Mouse (Mus musculus): ENCODE measurements around the gene Eif5.
"Not testable (repeated sequence)": the region's sequence is repeated elsewhere in the genome, so short reads cannot be mapped to it uniquely, and the experiment has no call there.

The Eif5 gene

DNA sequence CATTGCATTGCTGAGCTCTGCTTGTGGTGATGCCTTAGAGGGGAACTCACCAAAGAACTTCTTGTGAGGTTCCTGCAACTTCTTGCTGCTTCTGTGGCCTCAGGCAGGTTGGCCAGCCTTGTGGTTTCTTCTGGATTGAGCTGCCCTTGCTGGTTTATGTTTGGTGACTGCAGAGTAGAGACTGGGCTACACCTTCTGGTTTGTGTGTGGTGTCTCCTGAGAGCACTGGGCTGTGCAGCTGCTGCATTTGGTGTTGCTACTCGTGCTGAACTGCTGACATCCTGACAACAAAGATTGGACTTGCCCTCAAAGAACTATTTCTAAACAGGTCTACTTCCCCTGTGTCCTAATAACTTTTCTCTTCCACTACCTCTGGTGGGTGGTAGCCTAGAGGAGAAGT lies 13.3 kb upstream of the Eif5 start:
- DNase-seq (ENCODE audit: low read depth, low spot score) = no peak

DNA sequence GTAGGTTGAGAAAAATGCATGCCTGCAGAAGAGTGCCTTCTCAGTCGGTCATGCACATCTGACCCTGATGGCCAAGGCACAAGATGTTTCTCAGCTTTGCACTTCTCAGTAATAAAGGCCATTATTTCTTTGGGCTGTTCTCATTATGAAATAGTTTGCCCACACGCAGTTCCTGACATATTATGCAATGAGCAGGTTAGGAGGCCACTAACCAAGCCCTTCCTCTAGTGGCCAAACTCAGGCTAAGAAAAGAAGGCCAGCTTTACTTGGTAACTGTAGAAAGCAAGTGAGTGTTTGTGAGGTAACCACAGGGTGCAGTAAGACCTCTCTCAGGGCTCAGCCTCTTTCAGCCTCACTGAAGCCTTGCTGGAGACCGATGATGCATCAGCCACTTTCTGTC lies 12.9 kb upstream of the Eif5 start:
- no peak for DNase-seq (ENCODE audit: low read depth, low spot score)

GRCm38 (mm10) chr12:111527643-111528281 lies 10.1 kb upstream of the Eif5 start:
- no peak for DNase-seq (ENCODE audit: low read depth, low spot score)

GRCm38 (mm10) chr12:111529192-111529591 lies 8.6 kb upstream of the Eif5 start:
- peak; percentile 59 for DNase-seq (ENCODE audit: low read depth, low spot score)

DNA sequence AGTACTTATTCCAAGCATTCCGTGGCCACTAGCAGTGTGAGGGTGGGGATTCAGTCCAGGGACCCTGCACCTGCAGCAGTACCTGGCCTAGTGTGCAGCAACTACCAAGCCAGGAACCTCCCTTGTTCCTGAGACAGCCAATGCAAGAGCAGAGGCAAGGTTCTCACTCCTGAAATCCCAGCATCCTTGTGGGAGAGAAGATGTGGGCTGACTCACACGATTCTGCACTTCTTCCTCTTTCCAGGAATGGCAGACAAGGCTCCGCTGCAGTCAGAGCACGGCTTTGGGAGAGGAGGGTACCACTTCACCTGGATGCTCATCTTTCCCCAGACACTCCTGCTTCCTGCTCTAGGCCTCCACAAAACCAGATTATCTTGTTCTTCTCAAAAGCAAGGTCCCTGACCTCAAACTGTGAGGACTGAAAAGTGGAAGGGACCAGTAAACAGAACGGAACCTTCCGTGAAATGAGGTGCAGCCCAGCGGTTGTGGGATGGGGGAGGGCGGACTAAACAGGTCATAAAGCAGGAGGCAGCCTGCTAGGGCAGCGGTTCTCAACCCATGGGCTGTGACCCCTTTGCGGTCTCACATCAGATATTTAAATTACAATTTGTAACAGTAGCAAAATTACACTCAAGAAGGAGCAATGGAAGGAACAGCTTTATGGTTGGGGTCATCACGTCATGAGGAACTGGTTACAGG lies 4.6 kb upstream of the Eif5 start:
- DNase-seq (ENCODE audit: low read depth, low spot score) = no peak

DNA sequence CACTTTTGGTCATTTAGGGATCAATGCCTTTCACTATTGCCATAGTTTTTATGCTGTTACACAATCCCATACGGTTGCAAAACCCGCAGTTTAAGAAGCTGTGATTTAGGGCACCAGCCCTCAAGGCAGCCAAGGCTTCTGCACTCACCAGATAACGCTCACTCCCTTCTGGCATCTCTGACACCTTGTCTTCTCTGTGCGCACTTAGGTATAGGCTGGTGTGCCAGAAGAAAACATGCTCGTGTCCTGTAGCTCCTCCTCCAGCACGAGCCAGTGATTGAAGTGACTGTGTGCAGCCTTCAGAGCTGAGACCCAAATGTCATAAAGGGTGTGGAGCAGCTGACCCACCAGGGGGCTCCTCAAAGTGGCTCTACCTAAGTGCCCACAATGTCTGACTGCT lies 2.5 kb upstream of the Eif5 start:
- DNase-seq (ENCODE audit: low read depth, low spot score) = no peak

DNA sequence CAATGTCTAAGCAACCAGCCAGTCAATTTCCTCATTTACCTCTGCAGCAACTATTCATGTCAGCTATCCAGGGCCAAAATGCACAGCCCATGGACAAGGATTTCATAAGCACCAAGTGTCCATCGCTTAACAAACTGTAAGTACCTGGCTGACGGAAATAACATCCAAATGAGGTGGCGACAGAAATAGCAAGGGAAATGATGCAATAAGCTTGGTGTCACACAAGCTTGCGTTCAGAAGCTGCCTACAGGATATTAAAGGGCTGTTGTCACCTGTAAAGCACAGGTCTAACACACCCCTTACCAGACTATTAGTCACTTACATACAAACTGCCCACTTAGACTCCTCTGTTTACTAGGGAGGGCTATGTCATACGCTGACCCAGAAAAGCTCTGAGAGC lies 2.1 kb upstream of the Eif5 start:
- no peak for DNase-seq (ENCODE audit: low read depth, low spot score)

DNA sequence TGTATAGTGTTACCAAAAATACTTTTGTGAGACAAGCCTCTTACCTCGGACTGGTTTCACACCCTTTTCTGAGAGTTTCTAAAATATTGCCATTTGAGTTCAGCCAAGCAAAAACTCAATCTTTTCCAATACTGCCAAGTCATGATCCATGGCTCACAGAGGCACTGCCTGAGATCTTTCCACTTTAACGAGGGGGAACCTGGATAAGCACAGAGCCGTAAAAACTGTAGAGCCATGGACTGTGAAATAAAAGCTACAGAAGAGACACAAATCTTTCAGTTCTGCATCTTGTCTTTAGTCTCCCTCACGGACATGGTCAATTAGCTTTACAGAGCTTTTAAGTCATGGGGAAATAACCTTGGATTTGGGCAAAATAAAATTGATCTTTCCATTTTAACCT lies 1.1 kb upstream of the Eif5 start:
- DNase-seq (ENCODE audit: low read depth, low spot score) = no peak

GRCm38 (mm10) chr12:111537341-111537740 lies 475 bp upstream of the Eif5 start:
- no peak for DNase-seq (ENCODE audit: low read depth, low spot score)

- peak; percentile 44 for DNase-seq (ENCODE audit: low read depth, low spot score)
Measured at GRCm38 (mm10) chr12:111538292-111539040, 650 bp downstream of the Eif5 start.

DNA sequence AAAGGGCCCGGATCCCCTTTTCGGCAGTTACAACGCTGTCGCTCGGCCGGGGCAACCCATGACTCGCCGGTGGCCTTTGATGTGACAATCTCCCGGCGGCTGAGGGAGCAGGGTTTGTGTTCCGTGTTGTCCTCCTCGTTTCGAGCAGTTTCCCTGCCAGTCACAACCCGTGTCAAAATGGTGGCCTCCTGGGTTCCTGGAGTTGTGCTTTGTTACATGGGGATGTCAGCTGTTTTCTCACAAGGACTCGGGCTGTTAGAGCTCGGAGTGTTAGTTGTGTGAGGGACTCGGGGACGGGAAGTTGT lies 1.2 kb downstream of the Eif5 start:
- no peak for DNase-seq (ENCODE audit: low read depth, low spot score)

DNA sequence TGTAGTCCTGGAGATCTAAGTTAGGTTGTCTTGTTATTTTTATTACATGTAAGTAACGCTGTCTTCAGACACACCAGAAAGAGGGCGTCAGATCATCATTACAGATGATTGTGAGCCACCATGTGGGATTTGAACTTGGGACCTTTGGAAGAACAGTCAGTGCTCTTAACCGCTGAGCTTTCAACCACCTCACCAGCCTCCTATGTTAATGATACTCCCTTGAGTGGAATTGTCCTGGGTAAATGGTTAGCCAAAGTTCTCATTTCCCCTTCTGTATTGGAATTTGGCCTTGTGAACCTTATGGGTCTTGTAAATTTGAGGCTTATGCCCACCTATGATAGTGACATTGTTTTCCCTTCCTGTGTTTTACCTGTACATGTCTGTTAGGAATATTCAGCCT lies 9.3 kb downstream of the Eif5 start:
- DNase-seq (ENCODE audit: low read depth, low spot score) = no peak

DNA sequence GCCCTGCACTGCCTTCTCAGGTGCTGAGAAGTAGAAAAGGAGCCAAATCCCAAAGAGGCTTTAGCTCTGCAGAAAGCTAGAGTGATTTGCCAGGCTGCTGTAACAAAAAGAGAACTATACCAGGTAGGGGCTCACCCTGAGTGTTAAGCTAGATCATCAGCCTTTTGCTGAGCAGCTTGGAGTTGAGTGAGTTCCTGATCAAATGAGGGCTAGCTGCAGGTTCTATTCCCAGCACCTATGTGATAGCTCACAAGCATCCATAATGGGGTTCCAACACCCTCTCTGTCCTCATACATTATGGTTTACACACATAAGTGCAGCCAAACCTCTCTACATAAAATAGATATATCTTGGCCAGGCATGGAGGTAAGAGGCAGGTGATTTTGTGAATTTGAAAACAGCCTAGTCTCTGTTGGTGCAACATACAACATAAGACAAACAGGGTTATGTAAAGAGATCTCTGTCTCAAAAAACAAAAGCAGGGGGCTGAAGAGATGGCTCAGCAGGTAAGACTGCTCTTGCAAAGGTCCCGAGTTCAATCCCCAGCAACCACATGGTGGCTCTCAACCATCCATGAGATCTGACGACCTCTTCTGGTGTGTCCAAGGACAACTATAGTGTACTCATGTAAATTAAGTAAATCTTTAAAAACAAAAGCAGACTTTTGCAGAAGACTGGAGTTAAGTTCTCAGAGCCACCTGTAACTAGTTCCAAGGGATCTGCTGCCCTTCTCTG lies 10.9 kb downstream of the Eif5 start:
- DNase-seq (ENCODE audit: low read depth, low spot score) = no peak

DNA sequence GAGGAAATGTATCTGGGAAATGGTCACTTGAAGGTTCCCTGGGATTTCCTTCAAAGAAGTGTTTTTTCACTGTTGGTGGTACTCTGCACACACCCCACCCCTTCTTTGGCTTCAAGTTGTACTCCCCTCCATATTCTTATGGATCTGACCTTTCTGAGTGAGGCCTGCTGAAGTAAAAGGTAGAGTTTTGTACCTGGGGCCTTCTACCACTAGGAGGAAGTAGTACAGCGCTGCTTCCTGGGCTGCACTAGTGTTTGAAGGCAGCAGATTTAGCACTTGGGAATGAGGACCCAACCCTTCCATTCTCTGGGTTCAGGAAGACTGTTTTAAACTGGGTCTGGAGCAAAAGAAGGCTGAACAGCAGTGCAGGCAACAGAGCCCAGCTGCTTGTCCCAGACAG lies 12.9 kb downstream of the Eif5 start:
- DNase-seq (ENCODE audit: low read depth, low spot score) = peak; percentile 61

- DNase-seq (ENCODE audit: low read depth, low spot score) = no peak
Measured at GRCm38 (mm10) chr12:111552342-111552741, 14.5 kb downstream of the Eif5 start.

DNA sequence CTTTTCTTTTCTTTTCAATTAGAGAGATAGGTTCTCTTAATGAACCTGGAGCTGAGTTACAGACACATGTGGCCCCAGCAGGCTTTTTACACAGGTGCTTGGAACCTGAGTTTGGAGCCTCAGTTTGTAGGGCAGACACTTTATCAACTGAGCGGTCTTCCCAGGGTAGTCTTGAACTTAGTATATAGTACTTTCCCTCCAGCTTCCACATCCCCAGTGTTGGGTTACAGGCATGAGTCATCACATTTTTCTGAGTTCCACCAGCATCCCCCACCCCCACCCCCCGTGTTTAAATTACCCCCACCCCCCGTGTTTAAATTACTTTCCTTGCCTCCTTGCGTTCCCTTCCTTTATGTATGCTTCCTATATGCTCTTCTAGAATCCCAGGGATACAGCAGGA lies 17.5 kb downstream of the Eif5 start:
- DNase-seq (ENCODE audit: low read depth, low spot score) = peak; percentile 52

DNA sequence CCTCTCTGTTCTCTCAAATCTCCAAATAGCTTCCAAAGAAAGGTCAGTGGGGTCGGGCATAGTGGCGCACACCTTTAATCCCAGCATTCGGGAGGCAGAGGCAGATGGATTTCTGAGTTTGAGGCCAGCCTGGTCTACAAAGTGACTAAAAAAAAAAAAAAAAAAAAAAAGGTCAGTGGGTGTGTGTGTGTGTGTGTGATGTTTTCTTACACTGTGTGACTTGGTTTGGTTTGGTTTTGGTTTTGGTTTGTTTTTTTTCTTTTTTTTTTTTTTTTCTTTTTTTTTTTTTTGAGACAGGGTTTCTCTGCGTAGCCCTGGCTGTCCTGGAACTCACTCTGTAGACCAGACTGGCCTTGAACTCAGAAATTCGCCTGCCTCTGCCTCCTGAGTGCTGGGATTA lies 18.1 kb downstream of the Eif5 start:
- not testable (repeated sequence) for DNase-seq (ENCODE audit: low read depth, low spot score)

DNA sequence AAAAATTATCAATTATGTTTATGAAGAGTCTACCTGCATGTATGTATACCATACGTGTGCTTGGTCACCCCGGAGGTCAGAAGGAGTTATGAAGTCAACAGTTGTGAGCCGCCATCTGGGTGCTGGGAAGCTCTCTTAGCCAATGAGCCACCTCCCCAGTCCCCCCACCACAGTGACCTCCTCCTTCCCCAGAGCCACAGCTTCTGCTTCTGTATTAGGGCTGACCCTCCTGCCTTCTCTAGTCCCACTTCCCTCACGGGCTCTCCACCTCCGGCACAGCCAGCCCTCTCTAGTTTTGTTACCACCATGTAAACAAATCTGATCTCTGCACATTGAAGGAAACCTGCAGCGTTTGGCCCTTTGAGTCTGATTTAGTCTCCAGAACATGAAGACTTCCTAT lies 19.7 kb downstream of the Eif5 start:
- no peak for DNase-seq (ENCODE audit: low read depth, low spot score)

GRCm38 (mm10) chr12:111558655-111559054 lies 20.8 kb downstream of the Eif5 start:
- DNase-seq (ENCODE audit: low read depth, low spot score) = no peak

- peak; percentile 60 for DNase-seq (ENCODE audit: low read depth, low spot score)
Measured at GRCm38 (mm10) chr12:111559647-111560258, 21.9 kb downstream of the Eif5 start.

- no peak for DNase-seq (ENCODE audit: low read depth, low spot score)
Measured at GRCm38 (mm10) chr12:111560286-111560685, 22.5 kb downstream of the Eif5 start.

GRCm38 (mm10) chr12:111562276-111562814 lies 24.5 kb downstream of the Eif5 start:
- DNase-seq (ENCODE audit: low read depth, low spot score) = no peak

Data from ES-CJ7 (cell line).